Mouse (Mus musculus): ENCODE results near the gene Prima1.

The Prima1 gene

GRCm38 (mm10) chr12:103155406-103155805 is 86.5 kb downstream of the Prima1 start:
- no peak for DNase-seq (ENCODE audit: low spot score in 2 of 2)

GRCm38 (mm10) chr12:103154927-103155326 is 87.0 kb downstream of the Prima1 start:
- DNase-seq (ENCODE audit: low spot score in 2 of 2), result no peak

DNA sequence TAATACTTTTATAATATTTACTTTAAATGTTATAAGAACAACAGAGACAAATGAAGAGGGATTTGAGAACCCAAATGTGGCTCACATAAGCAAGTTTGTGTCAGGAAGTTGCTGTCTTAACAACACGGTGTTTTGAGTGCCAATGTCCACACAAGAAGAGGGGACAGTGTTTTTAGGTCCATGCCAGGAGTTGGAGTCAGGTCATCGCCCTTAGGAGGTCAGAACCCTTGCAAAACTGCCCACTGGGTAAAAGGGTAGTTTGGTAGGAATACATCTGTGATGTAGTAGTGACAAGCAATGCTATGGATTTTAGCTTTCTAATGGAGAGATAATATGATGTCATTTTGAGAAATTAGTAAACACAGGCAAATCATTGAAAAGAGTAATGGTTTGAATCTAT is 91.7 kb downstream of the Prima1 start:
- DNase-seq (ENCODE audit: low spot score in 2 of 2), result no peak

All from spleen, postnatal 14 days (tissue).